Mouse (Mus musculus) right cerebral cortex, postnatal 14 days (tissue): ENCODE results near the gene Tspan7.

Experiments used
- DNase-seq: peaks from one replicate; pipeline ENCODE4 v3.0.0; 2022

Tspan7 gene

DNA sequence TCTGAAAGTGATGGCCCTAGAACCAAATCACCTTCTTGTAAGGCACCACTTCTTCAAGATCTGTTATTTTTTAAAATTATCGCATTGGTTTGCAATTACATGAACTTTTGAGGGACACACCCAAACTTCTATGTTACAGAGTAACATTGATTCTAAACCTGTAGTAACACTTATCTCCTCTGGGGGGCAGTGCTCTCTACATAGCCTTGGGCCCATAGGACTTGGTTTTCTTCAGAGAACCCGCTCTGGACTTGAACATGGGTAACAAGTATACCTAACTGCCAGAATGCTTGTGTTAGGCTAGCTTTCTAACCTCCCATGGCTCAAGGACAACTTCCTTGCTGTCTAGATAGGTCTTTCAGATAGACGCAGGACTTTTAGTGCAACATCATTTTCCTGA lies 64.8 kb downstream of the Tspan7 start:
- no peak for DNase-seq

DNA sequence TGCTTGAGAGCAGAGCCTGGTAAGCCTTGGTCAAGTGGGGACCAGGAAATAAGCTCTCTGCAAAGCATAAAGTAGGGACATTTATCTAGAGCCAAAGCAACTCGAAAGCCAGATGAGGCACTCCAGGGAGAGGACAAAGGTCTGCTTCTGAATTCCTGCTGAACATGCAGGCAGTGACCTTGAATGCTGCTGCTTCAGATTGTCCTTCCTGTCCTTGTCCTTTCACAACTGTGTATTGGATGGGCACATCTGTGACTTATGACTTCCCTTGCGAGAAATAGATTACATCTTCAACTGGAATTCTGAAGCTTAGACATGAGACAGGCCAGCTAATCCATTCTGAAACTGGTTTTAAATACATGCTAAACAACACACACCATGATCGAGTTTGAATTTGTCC lies 71.9 kb downstream of the Tspan7 start:
- no peak for DNase-seq

DNA sequence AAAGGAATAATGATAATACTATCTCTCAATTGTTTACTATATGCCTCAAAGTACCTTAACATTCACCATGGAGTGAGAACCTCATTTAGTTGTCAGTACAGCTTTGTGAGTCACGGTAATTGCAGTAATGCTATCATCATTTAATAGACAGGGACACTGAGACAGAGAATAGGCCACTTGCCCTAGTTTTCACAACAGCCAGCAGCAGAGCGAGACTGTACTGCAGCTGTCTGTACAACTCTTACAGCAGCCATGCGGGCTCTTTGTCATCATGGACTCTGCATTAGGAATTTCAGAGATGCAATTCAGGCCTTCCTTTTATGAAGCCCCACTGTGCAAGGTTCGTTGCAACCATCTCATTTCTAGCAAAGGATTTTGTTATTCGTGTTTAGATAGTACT lies 72.6 kb downstream of the Tspan7 start:
- no peak for DNase-seq

DNA sequence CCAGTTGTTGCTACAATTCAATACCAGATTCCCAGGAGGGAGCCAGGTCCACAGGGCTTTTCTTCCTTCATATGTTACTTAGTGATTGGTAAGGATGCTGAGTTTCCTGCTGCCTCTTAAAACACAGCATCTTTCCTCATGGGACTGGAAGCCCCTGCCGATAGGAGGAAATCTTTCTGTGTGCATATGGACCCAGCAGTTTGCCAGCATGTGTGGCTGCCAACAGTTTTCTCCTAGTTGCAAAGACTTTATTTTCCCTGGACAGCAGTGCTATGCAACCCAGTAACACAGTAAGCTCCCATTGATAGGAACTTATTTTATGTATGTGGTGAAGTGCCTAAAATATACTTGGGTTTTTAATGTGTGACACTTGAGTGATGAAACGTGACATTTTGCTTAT lies 73.7 kb downstream of the Tspan7 start:
- no peak for DNase-seq

DNA sequence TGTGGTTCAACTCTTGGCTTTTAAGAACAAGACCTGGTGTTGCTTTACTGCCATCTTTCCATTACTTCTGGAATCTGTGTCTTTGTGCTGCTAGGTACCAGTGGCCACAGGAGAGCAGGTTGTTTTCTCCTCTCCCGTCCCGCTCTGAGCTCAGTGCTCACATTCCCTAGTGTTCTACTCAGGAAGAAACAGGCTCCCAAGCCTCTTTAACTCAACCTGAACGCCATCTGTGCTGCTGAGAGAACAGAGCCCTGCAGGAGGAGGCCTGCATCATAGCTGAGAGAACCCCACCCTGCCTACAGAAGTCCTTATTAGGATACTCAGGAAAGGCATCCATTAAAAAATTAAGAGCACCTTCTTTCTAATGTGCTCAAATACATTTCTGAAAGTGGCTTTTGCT lies 80.9 kb downstream of the Tspan7 start:
- no peak for DNase-seq

DNA sequence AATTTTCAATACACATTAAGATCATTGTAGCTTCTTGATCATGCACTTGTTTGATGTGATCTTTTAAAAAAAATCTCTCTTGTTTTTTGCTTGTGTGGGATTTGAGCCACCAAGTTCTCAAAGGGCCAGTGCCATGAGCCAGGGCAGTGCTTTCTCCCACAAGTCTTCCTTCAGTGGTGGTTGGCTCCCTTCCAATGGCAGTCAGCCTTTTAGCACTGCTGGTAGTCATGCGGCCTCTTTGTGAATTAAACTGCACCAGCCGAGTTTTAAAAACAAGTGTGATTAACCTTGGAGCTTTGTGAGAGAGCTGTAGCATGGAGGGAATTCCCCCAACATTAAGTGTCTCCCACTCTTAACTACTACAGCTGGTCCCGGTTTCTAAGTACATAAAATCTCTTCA lies 89.6 kb downstream of the Tspan7 start:
- peak; percentile 24 for DNase-seq

DNA sequence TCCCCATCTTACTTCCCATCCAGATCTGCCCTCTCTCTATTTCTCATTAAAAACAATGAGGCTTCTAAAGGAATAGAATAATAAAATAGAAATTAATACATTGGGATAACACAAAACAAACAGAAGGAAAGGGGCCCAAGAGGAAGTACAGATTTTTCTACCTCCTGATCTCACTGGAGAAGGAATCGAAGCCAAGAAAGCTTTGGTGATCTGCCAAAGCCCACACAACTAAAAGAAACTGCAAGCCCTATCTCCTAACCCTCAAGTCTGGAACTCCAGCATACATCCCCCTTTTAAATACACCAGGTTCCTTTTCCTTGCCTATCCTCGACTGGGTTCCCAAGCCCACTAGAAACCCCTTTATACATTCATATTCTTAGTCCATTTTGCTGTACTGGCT lies 90.4 kb downstream of the Tspan7 start:
- no peak for DNase-seq

DNA sequence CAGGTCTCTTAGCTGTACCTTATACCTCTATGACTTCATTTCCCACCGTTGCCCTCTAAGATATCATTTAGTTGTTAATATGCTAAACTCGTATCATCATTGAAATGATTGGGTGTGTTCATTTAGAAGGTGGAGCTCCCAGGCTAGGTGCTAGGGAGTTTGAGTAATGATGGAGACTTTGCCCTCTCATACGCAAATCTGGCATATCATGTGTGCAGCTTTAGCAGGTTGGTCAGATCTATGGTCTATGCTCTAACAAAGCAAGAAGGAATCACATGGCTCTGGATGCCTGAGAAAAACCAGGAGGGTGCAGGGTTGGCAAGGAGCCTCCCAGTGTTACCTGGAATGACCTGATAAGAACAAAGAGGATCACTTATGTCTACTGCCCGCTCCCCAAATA lies 91.4 kb downstream of the Tspan7 start:
- no peak for DNase-seq

DNA sequence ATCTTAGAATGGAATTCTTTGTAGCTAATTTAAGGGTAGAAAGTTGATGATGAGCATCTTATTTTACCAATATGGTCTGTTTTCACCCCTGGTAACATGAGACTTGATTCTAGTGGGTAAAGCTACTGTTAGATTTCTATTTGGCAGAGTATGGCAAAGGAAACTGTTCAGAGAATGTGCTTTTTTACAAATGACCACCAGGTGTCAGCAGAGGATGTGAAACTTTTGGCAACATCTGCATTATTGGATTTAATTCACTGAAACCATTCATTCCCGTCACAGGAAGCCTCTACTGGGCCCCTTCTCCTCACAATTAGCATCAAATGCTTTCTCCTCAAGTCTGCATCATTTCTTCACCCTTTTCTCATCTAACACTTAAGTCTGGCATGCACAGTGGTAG lies 92.4 kb downstream of the Tspan7 start:
- no peak for DNase-seq

DNA sequence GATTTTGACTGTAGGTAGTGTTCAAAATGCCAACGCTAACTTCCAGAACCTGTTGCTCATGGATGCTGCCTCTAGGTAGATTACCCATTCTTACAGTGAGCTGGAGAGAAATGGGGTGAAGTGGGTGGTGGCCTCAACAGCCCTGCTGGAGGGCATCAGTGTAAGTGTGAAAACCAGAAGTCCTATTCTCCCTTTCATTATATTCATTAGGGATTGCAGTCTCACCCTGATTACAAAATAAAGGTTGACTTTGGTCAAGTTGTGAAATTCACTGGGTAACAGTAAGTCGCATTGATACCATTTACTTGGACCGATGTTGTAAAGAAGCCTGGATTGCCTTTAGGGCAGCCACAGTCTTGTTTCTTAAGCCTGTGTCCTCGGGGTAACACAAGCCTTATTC lies 97.8 kb downstream of the Tspan7 start:
- no peak for DNase-seq

DNA sequence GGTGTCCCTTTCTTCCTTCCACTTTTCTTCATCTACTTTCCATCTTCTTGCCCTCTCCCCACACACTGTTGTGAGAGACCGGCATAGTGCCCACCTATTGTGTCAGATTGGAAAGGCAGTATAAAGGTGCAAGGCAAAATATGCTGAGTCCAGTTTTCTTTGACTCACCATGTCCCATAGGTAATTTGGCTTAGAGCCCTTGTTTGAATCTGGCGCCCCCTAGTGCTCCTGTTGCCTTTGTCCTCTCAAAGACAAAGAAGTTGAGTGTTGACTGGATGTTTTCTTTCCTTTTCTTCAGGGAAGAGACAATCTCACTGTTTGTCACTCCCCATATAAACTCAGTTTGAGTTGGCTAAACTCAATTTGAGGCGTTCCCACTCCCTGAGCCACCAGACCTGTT lies 107.3 kb downstream of the Tspan7 start:
- peak; percentile 16 for DNase-seq

DNA sequence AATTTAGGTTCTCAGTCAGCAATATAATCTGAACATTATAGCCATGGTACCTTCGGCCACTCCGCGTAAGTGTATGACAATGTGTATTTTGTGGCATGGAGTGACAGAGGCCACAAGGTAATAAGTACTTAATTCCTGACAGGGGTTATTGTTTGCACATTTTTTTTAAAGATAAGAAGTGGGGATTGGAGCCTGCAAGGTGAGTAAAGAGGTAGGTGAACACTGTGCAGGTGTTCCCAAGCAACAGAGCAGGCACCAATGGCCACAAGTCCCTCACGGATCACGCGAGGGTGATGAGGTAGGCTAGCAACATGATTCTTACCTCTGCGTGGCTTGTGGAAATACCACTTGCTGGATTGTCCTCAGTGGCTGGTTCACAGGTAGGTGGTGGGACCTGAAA lies 108.6 kb downstream of the Tspan7 start:
- no peak for DNase-seq

DNA sequence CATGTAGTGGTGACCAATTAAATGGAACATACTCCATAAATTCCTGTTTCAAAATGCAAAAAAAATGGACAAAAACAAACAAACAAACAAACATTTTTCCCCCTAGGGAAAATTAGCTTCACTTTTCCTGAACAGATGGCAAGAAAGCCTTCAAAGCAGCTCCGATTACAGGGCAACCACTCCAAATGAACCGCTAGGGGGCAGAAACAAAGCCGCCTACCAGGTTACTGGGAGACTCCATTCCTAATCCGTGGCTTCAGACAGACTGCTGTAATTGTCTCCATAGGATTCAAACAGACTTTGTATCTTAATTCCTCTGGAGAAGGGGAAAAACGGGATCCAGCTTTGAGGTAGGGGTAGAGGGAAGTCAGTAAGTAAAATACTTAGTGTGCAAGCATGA lies 132.2 kb downstream of the Tspan7 start:
- DNase-seq: peak; percentile 6

DNA sequence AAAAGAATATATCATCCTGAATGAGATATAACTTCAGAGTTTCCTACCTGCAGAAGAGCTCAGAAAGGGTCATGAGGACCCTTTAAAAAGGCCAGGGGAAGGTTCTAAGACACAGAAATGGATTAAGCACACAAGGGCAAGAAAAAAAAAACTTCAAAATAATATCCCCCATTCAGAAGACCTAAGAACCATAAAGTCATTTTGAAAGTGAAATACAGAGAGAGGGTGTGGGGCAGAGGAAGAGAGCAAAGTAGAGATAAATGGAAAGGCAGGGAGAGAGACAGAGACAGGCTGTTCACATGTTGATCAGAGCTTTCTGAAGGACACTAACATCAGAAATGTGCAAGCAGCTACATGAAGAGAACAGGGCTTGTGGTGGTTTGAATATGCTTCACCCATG lies 156.1 kb downstream of the Tspan7 start:
- no peak for DNase-seq
